Mouse (Mus musculus) brain, embryonic 18.5 days (tissue): ENCODE measurements at regions not wholly inside any gene's neighbourhood (a gene's known extent, or its start where the extent isn't known, plus 50 kb on each side); places are given as distances from the start of the nearest gene placed in this dataset.

Experiments used
- DNase-seq: peaks from one replicate; pipeline ENCODE4 v3.0.0-alpha.2; 2012; ENCODE audit warnings: low read depth, low spot score

DNA sequence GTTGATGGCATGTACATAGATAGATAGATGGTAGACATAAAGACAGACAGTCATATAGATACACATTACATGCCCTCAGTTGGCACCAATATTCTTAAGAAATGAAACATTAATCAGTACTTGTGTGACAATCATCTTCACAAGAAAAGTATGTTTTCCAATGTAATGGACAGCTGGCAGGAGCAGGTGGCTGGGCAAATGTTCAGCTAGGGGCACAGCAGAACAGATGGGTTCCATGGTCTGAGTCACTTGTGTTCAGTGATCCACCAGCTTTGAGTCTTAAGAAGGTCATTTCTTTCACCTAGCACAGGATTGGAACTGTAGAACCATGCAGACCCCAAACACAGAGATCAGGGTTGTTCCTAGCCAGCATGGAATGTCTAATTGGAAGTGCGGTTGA is 2631.2 kb upstream of the 5930422O12Rik start:
- DNase-seq: no peak

- DNase-seq: no peak
Measured at GRCm38 (mm10) chr8:30817028-30817427, 2611.5 kb upstream of the 5930422O12Rik start.

GRCm38 (mm10) chr8:30822835-30823587 is 2605.5 kb upstream of the 5930422O12Rik start:
- no peak for DNase-seq

DNA sequence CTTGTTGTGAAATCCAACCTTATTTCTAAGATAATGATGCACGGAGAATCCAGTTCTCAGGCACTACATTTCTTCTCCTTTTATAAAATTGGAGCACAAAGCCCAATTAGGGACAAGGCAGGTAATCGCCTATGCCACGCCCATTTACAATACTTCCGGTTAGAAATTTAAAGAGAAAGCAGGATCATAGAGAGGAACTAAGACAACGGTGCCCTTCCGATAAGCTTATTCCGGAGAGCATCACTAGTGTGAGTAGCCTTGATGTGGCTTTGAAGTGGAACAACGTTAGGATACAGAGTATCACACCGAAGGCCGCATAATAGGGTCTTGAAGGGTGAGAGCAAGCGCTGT is 2604.9 kb upstream of the 5930422O12Rik start:
- DNase-seq: no peak

- no peak for DNase-seq
Measured at GRCm38 (mm10) chr8:30826021-30826420, 2602.5 kb upstream of the 5930422O12Rik start.

DNA sequence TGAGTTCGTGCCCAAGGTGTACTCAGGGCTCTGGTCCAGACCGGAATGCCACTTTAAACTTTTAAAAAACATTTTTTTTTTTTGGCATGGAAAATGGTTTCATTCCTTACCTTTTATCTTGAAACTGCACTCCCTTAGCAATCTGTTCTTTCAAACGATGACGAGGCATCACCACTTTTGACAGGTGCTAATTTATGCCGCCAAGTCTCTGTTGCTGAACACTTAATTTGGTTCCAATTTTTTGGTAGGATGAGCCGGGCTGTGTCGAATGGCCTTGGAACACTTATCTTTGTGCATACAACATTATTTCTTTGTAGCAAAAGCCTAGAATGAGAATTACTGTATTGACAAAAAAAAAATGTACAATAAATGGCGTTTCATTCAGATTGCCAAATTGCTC is 2590.5 kb upstream of the 5930422O12Rik start:
- DNase-seq: no peak

- DNase-seq: no peak
Measured at GRCm38 (mm10) chr8:30840064-30840463, 2588.4 kb upstream of the 5930422O12Rik start.

DNA sequence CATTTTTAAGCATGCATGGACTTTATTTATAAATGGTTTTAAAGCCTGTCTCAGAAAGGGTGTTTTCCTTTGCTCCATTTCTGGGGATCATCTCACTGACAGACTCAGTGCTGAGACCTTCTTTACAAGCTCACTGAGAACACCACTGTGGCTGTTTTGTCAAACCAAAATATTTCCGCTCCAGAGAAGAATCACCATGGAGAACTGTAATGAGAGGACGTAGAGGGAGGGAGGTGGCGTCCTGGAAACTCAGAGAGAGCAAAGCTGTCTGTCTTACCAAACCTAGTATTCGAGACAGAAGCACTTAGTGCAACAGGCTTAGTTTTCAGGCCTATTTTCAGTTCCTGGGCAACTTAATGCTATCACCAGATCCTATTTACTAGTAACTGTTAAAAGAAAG is 2565.5 kb upstream of the 5930422O12Rik start:
- no peak for DNase-seq

- DNase-seq: no peak
Measured at GRCm38 (mm10) chr8:30906044-30906695, 2522.3 kb upstream of the 5930422O12Rik start.

GRCm38 (mm10) chr8:30913664-30914063 is 2514.8 kb upstream of the 5930422O12Rik start:
- DNase-seq: no peak

- DNase-seq: no peak
Measured at GRCm38 (mm10) chr8:30915127-30915526, 2513.4 kb upstream of the 5930422O12Rik start.

DNA sequence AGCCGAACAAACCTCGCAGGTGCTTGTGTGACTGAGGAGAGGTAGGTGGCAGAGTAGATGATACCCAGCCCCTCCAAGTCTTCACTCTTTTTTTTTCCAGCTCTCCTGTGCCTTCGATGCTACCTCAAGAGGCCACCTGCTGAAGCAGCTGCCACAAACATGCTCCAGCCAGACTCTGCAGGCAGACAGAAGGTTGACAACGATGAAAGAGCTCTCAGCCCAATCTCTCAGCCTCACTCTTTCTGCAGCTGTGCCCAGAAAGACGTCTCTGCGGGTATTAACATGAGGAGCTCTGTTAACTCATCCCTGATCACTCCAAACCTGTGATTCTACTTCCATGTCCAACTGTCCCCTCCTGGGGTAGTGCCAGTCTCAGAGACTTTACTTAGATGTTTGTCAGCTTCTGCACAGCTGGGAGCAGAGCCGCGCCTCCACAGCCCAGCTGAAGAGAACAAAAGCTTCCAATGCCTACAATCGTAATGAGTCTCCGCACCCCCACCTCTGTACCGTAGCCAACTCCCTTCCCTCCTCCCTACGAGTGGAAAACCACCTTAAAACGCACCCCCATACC is 2512.8 kb upstream of the 5930422O12Rik start:
- DNase-seq: peak; percentile 58

GRCm38 (mm10) chr8:30916184-30916751 is 2512.2 kb upstream of the 5930422O12Rik start:
- DNase-seq: peak; percentile 57

GRCm38 (mm10) chr8:30921451-30921850 is 2507.1 kb upstream of the 5930422O12Rik start:
- no peak for DNase-seq

GRCm38 (mm10) chr8:30923301-30924159 is 2505.0 kb upstream of the 5930422O12Rik start:
- DNase-seq: peak; percentile 82

DNA sequence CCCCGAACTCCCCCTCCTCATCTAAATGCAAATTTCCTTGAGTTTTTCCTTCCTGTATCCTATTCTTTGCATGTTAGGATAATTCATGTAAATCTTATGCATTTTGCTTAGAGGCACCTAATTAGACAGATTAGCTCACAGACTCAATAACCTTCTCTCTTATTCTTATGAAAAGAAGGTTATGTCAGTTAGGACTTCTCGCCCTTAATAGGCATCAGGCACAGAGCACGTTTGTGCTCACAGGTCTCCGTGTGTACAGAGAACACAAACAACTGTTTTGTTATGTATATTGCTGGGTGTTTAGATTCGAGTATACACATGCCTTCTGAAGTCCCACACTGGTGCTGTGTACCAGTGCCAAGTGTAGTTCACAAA is 2504.4 kb upstream of the 5930422O12Rik start:
- no peak for DNase-seq

DNA sequence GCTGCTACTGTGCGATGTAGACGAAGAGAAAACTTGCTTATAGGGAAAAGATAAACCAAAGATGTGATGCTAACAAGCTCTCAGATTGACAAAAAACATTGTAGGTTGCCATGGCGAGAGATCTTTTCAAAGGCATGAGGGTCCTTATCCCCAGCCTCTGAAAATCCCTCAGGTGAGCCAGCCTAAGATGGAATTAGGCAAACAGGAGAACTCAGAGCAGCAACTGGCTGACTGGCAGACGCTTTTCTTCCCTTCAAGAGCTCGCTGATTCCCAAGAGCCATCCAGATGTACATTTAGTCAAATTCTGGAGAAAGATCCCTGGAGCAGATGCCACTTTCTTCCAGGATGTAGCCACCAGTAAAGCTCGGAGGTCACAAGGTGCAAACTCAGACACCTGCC is 2503.9 kb upstream of the 5930422O12Rik start:
- no peak for DNase-seq

- DNase-seq: no peak
Measured at GRCm38 (mm10) chr8:30937449-30938075, 2490.9 kb upstream of the 5930422O12Rik start.

GRCm38 (mm10) chr8:30940901-30941300 is 2487.6 kb upstream of the 5930422O12Rik start:
- DNase-seq: no peak

DNA sequence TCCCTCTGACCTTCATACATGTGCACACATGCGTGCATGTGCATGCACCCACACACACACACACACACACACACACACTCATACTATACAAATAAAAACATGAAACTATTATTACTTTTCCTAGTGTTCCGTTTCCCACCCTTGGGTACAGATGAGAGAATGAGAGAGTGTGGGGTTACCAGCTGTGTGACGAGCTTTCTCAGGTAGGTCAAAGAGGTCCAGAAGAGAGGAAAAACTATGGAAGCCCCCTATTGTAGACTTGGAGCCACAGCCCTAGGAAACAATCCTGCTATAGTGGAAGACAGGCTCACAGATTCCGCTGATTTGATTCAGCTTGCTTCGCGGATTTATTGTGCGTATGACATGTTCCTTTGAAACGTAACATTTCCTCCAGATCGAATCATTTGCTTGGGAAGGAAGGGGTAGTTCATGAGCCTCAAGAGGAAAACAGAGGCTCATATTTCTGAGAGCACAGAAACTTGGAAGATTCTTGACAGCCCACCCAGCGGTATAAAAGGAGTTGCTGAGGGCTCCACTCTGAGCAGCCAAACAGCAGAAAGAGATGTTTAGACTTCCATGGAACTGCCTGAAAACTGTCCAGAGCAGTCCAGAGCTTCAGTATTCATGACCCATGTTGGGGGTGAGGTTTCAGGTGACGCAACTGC is 2486.9 kb upstream of the 5930422O12Rik start:
- DNase-seq: no peak
